Mouse (Mus musculus) thymus, postnatal 25 days (tissue): ENCODE data around the gene Mustn1.

Experiments used
- DNase-seq: peaks from one replicate; pipeline ENCODE4 v3.0.0; 2022

Gene Mustn1

DNA sequence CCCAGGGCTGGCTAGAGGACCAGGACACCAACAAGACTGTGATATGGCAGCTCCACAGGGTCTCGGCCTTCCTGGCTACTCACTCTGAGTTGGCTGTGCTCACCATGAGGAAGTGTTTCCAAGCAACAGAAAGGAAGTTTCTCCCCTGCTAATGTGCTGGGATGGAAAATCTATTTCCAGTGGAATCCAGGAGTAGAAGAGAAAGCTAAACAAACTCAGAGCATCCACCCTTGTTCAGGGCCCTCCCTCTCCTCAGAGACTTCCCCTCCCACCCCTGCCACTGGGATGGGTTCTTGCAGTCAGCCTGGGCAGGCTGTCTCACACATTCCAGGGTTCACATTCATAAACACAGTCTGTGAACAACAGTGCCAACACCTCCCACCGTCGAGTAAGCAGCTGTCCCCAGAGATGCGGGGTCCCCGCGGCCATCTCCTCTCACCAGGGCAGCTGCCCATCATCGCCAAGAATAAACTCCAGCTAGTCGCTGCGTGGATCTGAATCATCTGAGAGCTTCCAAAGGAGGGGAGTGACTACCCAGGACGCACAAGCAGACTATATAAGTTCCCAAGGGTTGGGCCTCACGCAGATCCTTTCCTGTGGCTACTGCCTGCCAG is at the start of gene Mustn1:
Gene Mustn1, plus strand, starts transcription at position 243 of the 614 bp plus-strand sequence.
- no peak for DNase-seq

DNA sequence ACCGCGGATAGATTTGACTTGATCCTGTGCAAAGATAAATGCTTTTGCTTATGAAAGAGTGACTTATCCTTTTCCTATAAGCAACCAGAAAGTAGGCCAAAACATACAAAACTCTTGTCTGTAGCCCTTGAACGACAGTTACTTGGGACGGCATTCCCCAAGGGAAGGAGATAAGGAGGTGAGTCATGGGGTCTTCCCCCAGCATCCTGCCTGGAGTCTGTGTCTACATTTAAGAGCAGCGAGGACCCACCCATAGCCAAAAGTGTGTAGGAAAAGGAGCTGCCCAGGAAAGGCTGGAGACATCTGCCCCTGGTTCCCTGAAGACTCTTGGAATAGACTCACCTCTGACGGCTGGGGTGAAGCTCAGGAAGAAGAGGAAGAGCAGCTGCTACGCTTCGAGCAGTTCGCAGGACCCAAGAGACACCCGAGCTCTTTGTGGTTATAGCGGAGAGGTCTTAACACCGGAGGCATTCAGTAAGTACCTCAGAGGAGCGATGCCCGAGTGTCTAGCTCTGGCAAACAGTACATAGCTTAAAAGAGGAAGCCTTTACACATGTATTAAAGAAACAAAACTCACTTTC is 41.5 kb upstream of the Mustn1 start:
- no peak for DNase-seq

DNA sequence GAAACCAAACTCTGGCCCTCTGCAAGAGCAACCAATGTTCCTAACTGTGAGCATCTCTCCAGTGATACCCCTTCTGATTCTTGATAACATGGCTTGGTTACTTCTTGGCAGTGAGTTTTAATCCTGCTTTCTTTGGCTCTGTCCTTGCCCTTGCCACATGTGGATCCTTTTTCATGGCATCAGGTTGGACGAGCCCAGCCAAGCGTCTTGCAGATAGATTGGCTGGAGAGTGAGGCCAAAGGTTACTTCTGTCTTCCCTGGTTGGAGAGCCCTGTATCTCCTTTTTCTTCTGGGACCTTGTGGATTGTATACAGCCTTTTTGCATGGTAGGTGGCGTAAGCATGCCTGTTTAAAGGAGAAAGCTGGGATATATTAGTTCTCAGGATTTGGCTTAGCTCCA is 35.3 kb upstream of the Mustn1 start:
- DNase-seq, result no peak

DNA sequence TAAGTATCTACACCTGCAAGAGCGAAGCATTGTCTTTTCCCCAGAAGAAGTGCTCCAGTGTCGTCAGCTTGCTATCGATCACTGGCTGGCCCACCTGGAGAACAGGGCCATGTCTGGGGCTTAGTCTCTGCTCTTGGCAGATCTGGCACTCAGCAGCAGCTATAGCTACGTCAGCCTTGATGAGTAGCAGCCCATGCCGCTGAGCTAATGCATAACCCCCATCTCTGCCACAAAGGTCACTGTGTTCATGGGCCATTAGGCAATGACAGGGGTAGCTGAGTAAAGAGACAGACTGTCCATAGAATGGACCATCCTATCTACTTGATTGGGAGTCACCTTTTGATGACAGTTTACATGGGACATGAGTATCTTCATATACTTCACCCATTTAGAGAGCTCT is 28.5 kb upstream of the Mustn1 start:
- DNase-seq, result no peak

DNA sequence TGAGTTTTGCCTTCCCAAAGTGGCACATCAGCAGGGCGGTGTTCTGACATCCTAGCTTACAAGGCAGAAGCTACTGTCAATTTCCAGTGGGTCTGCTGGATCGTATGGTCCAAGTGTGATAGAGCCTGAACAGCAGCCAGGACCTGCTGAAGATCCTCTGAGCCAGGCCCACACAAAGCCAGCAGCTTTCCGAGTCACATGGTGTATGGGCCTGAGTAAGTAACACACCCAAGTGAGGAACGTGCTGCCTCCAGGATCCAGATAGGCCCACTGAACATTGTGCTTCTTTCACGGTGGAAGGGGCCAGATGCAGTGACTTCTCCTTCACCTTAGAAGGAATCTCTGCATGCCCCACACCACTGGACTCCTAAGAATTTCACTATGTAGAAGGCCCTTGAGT is 26.7 kb upstream of the Mustn1 start:
- no peak for DNase-seq

DNA sequence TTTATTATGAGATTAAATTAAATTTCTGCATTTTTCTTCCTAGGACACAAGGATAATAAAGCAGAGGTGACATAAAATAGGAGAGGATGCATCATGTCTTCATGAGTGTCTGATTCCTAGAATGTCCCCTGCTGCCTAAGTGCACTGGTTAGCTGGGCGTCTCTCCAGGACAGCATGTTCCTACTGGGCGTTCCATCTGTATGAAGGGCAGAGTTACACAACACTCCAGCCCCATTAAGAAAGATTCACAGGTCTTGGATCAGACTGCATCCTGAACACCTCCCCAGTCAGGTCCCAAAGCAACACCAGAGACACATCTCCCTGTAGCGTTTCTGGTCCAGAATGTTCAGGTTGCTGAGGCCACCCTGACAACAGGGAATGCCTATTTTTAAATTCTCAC is 23.7 kb upstream of the Mustn1 start:
- no peak for DNase-seq

DNA sequence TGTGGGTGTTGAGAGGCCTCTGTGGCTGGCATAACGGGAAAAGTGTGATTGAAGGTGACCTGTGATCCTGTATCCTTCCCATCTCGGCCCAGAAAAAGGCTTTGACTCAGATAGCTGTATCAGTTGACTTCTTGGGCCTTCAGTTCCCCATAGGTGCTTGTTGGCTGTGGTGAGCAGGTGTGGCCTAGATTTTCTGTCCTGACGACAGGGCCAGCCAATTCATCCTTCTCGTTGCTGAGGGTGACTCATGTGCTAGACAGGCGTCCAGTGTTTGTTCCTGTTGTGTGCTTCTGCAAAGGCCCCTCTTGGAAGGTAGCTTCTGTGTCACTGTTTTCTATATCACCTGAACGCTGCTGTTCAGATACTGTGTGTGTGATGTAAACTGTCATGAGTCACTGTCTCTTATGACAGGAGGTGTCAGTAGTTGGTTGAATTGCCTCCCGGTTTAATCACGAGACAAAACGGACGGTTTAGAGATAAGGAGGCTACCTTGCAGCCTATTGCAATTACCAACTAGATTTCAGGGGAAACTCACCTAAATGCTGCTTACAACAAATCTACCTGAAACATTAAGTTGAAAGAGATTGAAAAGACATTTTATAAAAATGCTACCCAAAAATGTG is 22.0 kb upstream of the Mustn1 start:
- no peak for DNase-seq

DNA sequence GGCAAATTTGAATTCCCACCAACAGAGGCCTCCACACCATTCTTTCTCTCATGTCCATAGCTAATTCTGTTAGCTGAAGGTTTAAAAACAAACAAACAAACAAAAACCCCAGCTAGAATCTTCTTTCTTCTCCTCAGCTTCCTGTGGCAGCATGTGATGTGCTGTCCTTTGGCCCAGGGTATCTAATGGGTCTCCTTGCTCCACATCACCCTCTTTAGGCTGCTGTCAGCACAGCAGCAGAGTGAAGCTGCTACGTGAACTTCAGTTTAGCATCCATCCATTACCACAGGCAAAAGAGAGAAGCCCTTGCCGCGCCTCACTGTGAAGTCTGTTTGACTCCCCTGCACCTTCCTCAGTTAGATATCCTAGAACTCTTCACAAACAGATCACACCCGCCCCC is 21.0 kb upstream of the Mustn1 start:
- DNase-seq, result no peak

DNA sequence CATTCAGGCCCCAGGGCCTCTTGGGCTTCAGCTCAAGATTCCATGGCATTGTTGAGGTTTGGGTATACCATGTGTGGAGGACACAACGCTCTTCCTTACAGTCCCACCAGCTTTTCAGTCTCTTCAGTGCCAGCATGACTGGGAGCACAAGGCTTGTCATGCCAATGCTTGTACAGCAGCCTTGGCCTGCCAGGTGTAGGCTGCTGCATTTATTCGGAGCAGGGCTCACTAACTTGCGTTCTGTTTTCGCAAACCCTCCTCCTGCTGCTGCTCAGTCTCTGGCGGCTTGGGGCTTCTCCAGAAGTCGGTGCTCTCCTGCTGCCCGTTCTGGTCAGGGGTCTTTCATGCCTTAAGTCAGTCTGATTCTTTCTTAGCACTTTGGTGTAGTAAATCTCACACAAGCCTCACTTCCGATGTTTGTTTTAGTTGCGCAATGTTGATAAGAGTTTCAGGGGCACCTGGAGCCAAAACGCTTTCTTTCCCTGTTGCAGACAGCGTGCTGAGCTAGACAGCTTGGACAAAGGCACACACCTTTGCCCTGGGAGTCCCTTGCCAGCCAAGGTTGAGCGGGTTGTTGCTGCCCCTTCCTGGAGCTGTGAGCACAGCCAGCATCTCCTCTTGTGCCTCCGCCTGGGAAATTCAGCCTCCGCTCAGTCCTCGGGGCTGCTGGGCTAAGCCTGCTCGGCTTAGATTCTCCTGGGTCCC is 17.4 kb upstream of the Mustn1 start:
- no peak for DNase-seq

DNA sequence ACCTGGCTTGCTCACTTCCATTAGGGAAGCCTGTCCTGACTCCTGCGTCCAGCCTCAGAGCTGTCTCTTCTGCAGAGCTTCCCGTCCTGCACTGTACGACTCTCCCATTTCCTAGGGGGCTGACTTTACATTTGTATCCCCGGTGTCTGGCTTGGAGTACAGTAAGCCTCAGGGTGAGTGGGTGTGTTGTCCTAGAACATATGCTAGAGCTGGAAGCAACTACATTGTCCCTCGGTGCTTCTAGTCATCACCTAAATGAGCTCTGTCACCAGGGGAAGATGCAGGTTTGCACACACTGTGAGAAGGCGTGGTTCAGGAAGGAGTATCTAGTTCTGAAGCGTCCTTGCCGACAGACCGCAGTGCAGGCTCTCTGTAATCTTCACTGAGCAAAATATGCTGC is 16.6 kb upstream of the Mustn1 start:
- DNase-seq, result no peak

DNA sequence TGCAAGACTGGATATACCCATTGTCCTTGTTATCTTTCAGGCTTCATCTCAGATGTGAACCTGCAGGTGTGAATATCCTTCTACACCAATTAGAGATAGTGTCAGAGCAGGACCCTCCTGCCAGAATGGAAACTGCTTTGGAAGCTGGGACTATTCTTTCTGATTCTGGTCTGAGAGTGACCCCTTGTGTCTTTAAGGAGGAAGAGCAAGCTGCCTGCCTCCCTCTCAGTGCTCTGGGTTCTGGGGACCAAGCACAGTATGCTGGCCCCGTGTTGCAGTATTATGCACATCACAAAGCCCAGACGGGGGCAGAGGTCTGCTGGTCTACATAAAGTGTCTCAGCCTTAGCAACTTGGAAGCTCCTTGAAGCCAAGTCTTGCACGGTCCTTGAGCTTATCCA is 13.7 kb upstream of the Mustn1 start:
- DNase-seq, result no peak

DNA sequence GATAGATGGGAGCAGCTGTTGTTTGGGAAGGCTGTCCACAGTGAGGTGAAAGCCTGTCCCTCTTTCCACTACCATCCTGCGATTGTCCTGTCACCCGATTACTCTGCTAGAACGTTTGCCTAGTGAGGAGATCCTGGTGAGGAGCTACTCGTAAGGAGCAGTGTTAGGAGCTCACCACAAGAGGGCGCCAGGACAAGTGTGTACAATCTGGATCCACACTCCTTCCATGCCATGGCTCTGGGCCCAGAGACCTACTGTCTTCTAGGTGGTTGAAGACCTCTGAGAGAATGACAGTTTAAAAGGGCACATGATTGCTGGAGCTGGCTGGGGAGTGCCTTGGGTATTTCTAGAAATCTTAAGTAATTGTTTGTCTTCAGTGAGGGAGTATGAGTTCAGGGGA is 12.0 kb upstream of the Mustn1 start:
- peak; percentile 58 for DNase-seq

DNA sequence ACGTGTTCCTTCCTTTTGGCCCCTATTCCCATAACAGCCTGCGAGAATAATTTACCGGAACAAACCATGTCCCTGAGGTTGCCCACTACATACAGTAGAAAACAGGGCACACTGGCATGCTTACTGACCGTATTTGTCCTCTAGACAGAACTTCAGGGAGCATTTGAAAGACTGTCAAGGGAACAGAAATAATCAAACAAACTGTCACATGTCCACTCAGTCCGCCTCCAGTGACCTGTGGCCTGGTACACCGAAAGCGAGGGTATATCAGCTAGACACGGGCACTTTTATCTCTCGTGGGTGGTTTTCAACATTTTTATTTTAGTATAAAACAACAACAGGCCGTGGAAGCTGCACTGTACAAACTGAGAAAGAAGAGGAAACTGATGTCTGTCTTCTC is 10.2 kb upstream of the Mustn1 start:
- DNase-seq, result no peak

DNA sequence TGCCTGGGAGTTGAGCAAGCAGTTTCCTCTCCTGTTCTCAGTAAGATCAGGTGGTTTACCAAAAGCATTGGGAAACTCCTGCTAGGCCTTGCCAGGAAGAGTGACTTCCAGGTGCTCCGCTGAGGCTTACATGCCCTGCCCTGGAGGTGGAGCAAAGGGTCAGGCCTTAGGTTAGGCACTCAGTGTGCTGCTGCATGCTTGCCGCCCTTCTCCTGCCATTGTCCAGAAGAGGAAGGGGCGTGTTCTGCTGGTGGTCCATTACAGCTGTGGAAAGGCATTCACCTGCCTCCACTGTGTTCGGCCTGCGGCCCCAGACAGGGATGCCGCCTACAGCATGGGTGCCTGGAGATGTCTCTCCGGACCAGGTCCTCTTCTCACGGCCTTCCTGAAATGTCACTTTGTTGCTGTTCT is 9.6 kb upstream of the Mustn1 start:
- DNase-seq, result no peak

DNA sequence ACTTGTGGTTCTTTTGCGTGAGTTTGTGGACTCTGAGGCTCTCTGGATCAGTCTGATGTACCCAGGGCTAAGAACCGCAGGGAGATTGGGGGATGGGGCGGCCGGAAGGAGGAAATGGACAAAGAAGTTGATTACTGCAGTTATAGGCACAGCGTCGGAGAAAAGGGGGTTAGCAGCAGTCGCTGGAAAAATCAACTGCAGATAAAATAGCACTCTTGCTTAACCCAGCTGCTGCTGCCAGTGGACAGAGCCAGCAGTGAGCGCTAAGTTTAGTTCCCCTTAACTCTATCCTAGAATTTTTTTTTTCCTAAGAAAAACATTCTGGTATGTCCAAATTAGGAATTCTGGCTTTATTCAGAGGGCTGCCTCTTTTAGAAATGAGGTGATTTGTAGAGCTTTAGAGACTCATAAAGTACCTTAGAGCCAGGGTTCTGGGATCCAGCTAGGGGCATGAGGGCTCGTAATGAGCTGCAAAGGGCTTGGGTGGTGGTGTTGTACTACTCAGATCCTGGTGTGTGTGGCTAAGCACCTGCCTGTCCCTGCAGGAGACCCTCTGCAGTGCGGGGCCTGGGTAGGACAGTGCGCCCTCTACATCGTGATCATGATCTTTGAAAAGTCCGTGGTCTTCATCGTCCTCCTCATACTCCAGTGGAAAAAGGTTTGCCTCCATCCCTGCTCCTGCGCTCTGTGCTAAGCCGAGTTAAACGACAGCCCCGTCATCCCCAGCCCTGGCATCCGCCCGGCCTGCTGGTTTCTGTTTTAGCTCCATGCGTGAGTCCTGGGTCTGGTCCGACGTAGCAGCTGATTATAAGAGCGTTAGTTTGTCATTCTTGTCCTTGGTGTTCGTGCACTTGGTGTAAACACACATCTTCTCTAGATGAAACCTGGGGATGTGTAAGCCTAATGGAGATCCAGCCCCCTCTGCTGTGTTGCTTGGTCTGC is 8.5 kb upstream of the Mustn1 start:
- no peak for DNase-seq

DNA sequence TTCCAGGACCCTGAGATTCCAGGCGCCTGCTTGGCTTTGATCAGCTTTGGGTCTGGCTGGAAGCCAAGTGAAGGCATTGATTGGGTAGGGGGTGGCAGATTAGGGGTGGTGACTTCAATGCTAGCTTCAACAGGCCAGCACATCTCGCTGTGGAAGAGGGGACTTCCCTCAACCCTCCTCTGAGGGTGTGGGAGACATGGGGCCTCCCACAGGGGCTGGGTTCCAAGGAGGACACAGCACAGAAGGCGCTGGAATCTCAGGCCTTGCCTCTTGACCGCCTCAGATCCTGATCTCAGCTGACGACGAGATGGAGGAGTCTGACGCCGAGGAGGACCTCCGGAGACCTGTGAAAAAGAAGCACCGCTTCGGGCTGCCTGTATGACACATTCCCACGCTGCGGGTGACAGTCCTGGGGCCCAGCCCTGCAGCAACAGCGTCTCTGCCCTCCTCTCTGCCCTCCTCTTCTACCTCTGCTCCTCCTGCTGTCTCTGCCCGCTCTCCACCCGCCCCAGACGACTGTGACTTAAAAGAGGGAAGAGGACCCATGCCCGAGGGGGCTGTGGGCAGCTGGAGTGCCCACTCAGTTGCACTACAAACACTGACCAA is 4.8 kb upstream of the Mustn1 start:
- DNase-seq, result no peak

DNA sequence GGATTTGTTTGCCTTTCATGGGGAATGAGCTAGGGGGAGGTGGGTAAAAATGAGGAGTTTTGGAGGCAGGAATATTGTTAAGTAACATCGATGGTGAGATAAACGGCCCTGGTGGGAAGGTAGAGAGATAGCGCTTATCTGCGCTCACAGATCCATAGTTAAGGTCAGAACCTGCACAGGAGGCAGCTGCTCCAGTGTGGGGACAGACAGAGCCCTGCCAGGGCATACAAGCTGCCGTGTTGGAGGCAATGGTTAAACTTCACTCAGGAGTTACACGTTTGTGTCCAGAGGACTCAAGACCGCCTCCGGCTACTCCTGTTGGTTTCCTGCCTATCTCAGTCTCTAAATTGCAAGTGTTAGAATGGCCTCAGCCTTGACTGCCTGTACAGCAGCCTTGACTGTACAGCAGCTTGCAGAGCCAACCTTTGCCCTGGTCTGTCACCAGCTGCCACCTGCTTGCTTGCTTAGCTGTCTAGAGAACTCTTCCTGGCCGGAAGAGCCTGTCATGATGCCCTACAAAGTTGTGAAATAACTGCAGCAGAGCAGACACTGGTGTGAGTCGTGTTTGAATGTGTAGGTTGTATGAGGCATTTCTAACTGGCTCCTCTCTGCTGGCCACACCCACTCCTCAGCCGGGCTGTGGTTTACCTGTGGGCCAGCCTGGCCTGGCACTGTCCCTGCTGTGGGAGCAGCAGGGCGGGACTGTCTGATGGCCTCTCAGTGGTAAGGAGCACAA is 3.7 kb upstream of the Mustn1 start:
- no peak for DNase-seq

DNA sequence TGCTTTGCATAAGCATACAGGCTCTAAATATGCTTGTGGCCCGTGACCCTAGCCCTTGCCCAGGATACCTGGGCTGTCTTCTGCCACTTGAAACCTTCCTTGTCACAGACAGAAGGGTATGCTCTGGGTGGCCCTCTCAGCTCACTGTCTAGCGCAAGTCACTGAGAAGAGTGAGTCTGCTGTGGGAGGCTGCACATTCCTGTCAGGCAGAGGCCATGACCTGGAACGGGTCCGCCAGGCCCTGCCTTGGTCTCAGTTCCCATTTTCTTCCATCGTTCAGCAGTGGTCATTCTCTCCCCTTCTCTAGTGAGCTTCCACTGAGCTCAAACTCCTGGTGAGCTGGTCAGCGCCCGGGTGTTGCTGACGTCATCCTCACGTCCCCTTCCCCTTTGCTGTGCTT is 3.0 kb upstream of the Mustn1 start:
- no peak for DNase-seq

DNA sequence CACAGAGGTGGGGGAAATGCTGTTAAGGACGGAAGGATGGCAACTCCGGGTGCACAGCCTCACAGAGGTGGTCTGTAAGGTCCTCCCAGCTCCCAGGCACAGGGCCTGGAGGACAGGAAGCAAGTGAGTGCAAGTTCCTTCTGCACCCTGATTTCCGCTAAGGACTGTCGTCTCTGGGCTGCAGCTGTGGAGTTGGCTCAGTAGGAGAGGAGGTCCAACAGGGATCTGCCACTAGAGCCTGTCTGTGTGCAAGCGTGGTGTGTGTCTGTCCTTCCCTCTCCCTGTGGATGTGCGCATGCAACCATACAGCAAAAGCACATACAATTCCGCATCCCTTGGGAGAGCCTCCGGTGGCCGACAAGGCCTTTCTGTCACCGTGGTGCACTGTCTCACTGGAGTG is 2.5 kb upstream of the Mustn1 start:
- DNase-seq, result no peak

DNA sequence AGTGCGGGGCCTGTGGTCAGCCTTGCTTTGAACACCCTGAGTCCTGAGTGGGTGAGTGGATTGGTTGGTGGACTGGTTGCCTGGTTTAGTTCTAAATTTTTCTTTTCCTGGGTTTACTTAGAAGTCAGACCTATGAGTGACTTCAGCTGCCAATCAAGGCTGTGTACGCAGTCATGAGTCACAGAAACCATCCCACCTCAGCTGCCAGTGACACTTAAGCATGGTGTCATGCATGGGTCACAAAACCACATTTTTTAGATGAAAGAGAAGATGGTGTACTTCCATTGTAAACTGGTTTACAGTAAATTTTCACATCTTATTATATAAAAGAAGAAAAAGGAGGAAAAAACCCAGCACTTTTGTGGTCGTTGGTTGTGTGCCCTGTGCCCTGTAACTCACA is 1.2 kb upstream of the Mustn1 start:
- DNase-seq, result no peak

DNA sequence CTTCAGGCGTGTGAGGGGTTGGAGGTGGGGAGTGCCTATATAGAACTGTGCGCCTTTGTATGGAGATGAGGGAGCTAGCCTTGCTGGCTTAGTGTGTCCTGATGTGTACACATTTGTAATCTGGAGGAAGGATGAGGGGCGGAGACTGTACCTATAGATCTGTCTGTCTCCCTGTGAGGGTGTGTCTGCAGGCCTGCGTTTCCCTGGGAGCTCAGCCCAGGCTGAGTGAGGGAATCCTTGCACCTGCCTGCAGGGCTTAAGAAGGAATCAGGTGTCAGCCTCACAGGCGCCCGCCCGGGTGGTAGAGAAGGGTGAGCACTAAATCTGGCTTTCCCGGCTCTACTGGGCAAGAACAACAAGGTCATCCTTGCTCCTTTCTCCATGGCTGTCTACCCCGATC is 794 bp downstream of the Mustn1 start:
- no peak for DNase-seq

DNA sequence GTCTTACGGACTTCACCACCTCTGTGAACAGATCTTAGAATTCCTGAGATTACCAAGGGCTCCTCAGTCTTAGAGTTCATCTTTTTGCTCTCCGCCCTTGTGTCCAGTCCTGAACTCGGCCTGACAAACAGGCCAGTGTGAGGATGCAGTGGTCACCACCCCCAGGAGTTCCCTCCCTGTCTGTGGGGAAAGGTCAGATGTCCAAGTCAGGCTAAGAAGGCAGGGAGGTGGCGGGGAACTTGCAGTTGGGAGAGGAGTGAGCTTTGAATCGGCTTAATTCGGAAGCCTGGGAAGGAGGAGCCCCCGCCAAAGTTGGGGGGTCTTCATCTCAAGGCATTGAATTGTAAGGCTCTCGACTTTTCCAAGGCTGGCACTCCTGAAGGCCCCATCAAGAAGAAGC is 1.3 kb downstream of the Mustn1 start:
- DNase-seq, result no peak
